Mouse (Mus musculus) olfactory bulb, adult 2 months (tissue): ENCODE measurements around the gene Il1r1. TPM values are rescaled to one million over a fixed set of nuclear protein-coding genes. Genes with fewer than 3 reads are reported as not detected.
"Not testable (repeated sequence)": the region's sequence is repeated elsewhere in the genome, so short reads cannot be mapped to it uniquely, and the experiment has no call there.

ENCODE experiments used
- H3K27ac ChIP-seq: fragments of 200-500 bp; 2 replicates; pipeline ENCODE4 v1.5.1; 2012; ENCODE audit warnings: low read depth, low read length; ENCODE audit not compliant: insufficient read depth
- H3K4me1 ChIP-seq: fragments of 200-500 bp; 2 replicates; pipeline ENCODE4 v1.6.1; 2012; ENCODE audit warnings: low read length; ENCODE audit not compliant: control insufficient read depth, insufficient read depth
- H3K4me3 ChIP-seq: fragments of 200-500 bp; 2 replicates; pipeline ENCODE4 v1.5.1; 2012; ENCODE audit warnings: mild to moderate bottlenecking, low read depth, low read length, moderate library complexity; ENCODE audit not compliant: insufficient read depth
- CTCF ChIP-seq: fragments of 200-500 bp; IDR thresholded peaks from 2 replicates; pipeline ENCODE4 v1.5.1; 2012; ENCODE audit warnings: low read depth, mild to moderate bottlenecking, low read length, moderate library complexity; ENCODE audit not compliant: insufficient read depth
- POLR2A ChIP-seq: fragments of 200-500 bp; IDR thresholded peaks from 2 replicates; pipeline ENCODE4 v1.6.1; 2012; ENCODE audit warnings: mild to moderate bottlenecking, low read depth, low read length, moderate library complexity; ENCODE audit not compliant: insufficient read depth
- WGBS: fragments of 180-500 bp; shearing (Covaris S2); methylation state at CpG from one replicate; pipeline ENCODE4 v1.1.7; 2018; 5-methylcytosine and 5-hydroxymethylcytosine counted together
- polyA plus RNA-seq: library from polyadenylated mRNA; stranded (reverse); fragments of >200 nt; gene quantifications from 2 replicates; pipeline ENCODE4 v1.2.4, GENCODE M21; 2012; ENCODE audit warnings: low replicate concordance; ENCODE audit not compliant: missing spikeins, insufficient read depth, insufficient read length

Gene Il1r1
- polyA plus RNA-seq, 1 experiment: not detected

DNA sequence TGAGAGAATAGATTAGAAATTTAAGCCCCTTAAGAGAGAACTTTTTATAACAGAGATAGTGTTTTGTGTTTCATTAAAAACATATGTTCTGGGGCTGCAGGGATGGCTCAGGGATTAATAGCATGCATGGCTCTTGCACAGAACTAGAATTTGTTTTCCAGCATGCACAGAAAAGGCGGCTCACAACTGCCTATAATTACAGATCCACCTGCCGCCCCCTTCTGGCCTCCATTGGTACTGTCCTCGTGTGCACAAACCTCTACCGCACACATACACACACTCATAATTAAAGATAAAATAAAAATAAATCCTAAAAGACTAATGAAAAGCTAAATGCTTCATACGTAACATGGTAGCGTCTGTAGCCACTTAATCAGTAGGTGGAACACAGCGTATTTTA lies 69.0 kb downstream of the Il1r1 start:
- Histone ChIP-seq H3K27ac (no peak overlapping the region), H3K4me3 (no peak overlapping the region), H3K4me1 (no peaks in the 10 kb centered on the region)
- TF ChIP-seq CTCF (no peak), POLR2A (no peak)
- WGBS: 94% methylated on average over 7 of the region's 7 CpGs

DNA sequence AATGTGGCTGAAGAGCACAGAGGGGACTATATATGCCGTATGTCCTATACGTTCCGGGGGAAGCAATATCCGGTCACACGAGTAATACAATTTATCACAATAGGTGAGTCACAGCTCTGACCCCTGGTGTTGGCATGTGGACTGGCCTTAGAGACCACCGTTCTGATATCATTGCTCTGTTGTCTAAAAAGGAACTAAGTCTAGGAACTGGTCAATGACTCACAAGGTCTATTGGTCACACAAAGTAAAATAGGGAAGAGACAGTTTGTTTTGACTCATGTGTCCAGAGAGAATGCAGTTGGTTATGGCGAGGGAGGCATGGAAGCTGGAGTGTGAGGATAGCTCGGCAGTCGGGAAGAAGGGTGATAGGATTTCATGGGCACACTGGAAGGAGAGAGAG lies 69.9 kb downstream of the Il1r1 start:
- Histone ChIP-seq H3K4me3 (no peak overlapping the region), H3K4me1 (no peaks in the 10 kb centered on the region), H3K27ac (no peak overlapping the region)
- no peak for TF ChIP-seq POLR2A
- TF ChIP-seq CTCF: no peak
- 90% methylated on average over 9 of the region's 9 CpGs for WGBS

DNA sequence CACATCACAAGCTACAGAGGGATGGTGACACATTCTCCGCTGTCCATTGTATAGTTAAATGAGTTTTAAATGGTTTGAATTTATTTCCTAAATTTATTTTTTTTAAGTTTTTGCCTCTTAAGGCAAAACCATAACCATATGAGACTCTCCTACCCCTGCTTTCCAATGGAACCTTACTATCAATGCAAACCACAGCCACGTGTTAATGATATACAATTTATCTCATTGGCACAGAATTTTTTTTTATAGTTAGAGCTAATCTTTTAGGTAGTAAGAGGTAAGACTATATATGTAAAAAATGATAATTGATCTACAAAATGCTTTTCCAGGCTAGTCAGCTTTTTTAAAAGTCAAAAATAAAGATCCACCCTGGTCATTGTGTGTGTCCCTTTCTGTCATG lies 73.2 kb downstream of the Il1r1 start:
- no peaks in the 10 kb centered on the region for H3K4me1 ChIP-seq
- H3K4me3 ChIP-seq: no peak overlapping the region
- WGBS: 94% methylated on average over 2 of the region's 2 CpGs
- H3K27ac ChIP-seq: no peak overlapping the region
- no peak for TF ChIP-seq POLR2A
- TF ChIP-seq CTCF: no peak

DNA sequence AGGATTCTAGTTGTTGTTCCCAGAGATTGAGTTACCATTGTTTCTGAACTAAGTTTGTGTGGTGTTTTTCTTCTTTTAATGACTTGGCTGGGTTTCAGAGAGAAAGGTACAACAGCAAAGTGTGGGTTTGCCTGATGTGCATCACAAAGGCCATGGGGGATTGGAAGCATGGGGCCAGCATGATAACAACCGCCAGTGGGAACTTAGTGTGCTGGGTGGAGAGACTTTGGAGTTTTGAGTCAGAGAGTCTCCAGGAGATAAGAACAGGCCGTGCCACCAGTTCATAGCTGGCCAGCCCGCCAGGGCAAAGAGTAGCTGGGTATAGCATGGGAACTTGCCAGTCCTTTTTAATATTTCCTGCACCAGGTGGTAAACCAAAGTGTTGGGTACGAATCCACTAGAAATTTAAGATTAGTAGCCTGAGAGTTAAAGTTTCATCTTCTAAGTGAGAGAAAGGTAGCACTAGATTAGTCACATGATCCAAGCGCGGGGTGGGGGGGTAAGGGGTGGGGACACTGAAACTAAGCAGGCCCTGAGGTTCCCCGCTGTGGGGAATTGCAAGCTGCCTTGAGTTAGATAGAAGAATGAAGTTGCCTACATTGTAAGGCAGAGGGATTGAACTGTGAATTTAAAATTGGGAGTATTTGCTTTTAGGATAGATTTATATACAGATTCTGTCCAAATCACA lies 78.4 kb downstream of the Il1r1 start:
- no peak overlapping the region for H3K4me3 ChIP-seq
- no peaks in the 10 kb centered on the region for H3K4me1 ChIP-seq
- H3K27ac ChIP-seq: no peak overlapping the region
- 77% methylated on average over 7 of the region's 7 CpGs for WGBS
- TF ChIP-seq CTCF: no peak
- TF ChIP-seq POLR2A: no peak

DNA sequence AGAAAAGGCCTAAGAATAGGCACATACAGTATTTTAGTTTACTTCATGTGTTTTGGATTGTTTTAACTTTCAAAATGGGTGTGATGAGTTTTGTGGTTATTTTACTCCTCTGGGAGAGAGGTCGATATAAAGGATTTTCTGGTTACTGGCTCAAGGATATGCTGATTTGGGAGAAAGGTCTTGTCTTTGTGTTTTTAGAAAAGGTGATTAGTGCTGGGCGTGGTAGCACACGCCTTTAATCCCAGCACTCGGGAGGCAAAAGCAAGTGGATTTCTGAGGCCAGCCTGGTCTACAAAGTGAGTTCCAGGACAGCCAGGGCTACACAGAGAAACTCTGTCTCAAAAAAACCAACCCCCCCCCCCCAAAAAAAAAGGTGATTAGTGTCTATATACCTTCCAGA lies 79.4 kb downstream of the Il1r1 start:
- H3K4me3 ChIP-seq: not testable (repeated sequence)
- 77% methylated on average over 4 of the region's 4 CpGs for WGBS

DNA sequence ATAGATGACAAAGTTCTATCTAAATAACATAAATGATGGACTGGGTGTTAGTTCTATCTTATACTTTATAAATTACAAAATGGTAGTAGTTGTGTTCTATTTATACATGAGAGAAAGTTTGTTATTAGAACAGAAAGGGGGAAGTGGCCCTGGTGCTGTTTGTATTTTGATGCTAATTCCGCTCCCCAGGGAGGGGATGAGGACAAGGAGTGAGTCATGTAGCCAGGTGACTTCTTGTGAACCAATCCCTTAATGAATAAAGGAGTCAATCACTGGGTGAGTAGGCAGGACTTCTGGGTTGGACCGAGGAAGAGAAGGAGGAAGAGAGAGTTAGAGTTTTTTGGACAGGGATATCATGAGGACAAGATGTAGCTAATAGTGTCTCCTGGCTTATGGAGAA lies 81.2 kb downstream of the Il1r1 start:
- Histone ChIP-seq H3K27ac (no peak overlapping the region), H3K4me1 (no peaks in the 10 kb centered on the region), H3K4me3 (no peak overlapping the region)
- TF ChIP-seq CTCF (no peak), POLR2A (no peak)
- WGBS: 80% methylated on average over 2 of the region's 2 CpGs

More for the DNA sequence above, 79.4 kb downstream of the Il1r1 start:
- H3K4me1 ChIP-seq, H3K27ac ChIP-seq: not testable (repeated sequence)

DNA sequence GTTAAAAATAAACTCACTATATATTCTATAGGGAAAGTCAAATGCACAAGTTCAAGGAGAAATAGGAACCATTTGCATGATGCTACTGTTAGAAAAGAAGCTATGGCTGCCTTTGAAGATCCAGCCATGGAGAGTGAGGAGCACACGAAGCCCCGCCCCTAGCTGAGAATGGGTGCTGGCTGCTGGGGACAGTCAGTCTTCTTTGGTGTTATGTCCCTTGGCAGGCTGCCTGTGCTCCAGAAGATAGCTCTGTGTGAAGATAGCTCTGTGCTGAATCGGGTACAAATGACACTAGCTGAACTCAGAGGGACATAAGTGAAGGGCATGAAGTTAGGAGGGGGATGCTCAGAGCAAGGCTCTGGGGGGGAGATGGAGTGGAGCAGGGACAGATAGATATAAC lies 86.2 kb downstream of the Il1r1 start:
- no peaks in the 10 kb centered on the region for H3K4me1 ChIP-seq
- 83% methylated on average over 3 of the region's 3 CpGs for WGBS
- TF ChIP-seq CTCF: no peak
- no peak for TF ChIP-seq POLR2A
- no peak overlapping the region for H3K4me3 ChIP-seq
- no peak overlapping the region for H3K27ac ChIP-seq

DNA sequence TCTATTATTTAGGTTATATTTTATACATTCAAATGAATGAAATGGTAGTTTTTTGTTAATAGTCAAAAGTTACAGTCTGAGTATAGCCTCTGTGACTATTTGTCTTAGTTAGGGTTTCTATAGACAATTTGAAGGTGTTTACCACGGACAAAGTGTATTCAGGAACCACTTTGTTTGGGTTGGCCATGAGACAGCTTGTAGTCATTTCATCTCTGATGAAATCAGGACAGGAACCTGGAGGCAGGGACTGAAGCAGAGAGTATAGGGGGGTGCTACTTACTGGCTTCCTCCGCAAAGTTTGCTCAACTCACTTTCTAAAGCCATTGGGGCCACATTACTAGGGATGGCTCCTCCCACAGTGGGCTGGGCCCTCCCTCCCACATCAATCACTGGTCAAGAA lies 86.7 kb downstream of the Il1r1 start:
- H3K4me1 ChIP-seq: no peaks in the 10 kb centered on the region
- no peak overlapping the region for H3K27ac ChIP-seq
- TF ChIP-seq CTCF (no peak), POLR2A (no peak)
- no peak overlapping the region for H3K4me3 ChIP-seq
- WGBS: 91% methylated on average over 2 of the region's 2 CpGs

DNA sequence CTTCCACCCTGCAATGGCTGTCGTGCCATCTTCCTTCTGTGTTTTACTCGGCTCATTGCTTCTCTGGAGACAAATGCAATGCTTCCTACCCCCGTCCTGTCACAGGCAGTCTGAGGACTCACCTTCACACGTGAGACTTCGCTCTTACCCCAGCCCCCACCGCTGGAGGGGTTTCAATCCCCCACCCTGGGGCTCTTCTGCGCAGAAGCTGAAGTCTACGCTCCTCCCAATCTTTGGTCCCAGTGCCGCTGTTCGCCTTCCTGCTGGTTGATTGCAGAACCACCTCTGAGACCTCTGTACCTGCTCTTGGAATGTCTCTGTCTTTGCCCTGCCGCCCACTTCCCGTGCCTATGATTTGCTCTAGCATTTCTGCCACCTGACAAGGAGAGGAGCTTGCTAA lies 89.1 kb downstream of the Il1r1 start:
- WGBS: 83% methylated on average over 12 of the region's 12 CpGs
- H3K27ac ChIP-seq: no peak overlapping the region
- TF ChIP-seq POLR2A: no peak
- no peak for TF ChIP-seq CTCF
- H3K4me1 ChIP-seq: no peaks in the 10 kb centered on the region
- no peak overlapping the region for H3K4me3 ChIP-seq

DNA sequence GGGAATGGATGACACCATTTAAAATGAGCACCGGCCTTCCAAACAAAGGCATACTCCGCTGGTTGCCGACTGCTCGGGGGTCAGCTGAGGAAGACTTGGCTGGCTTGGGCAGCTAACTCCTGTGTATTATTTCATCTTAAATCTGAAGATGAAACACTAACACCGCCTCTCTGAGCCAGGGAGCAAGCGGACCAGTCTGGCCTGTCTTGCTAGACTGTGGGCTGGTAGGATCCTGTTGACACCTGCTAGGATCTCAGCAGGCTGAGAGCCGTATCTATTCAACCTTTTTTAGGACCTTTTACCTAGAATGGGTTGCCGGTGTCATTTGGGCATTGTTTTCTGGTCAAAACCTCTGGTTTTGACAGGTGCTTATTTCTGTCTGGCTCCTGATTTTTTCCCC lies 92.8 kb downstream of the Il1r1 start:
- H3K27ac ChIP-seq: no peak overlapping the region
- H3K4me1 ChIP-seq: no peaks in the 10 kb centered on the region
- 94% methylated on average over 8 of the region's 8 CpGs for WGBS
- no peak overlapping the region for H3K4me3 ChIP-seq
- no peak for TF ChIP-seq CTCF
- TF ChIP-seq POLR2A: no peak
